Mouse (Mus musculus) hindlimb bud, embryonic 11.5 days (tissue): Measurements from ENCODE around the gene Kit.

ENCODE experiments used
- DNase-seq: peaks from one replicate; pipeline ENCODE4 v3.0.0-alpha.2; 2012; ENCODE audit warnings: low read depth, low spot score; ENCODE audit errors: extremely low spot score

Gene Kit

GRCm38 (mm10) chr5:75705421-75705820 lies 130.7 kb downstream of the Kit start:
- no peak for DNase-seq
